Mouse (Mus musculus) midbrain, embryonic 12.5 days (tissue): ENCODE measurements around the gene Clec12b. TPM values are rescaled to one million over a fixed set of nuclear protein-coding genes. Genes with fewer than 3 reads are reported as not detected.

Source experiments
- ATAC-seq: fragments of 200-750 bp; cut with Nextera tagmentation; 2 replicates; pipeline ENCODE4 v1.8.0; 2017; ENCODE audit warnings: low read depth, moderate TSS enrichment, moderate library complexity; ENCODE audit not compliant: low FRiP score
- H3K27ac ChIP-seq: fragments of 300-500 bp; sonication (generic); replicated peaks from 2 replicates; pipeline ENCODE4 v1.5.1; 2016; ENCODE audit warnings: mild to moderate bottlenecking
- H3K27me3 ChIP-seq: fragments of 300-500 bp; sonication (generic); 2 replicates; pipeline ENCODE4 v1.6.1; 2016; ENCODE audit warnings: mild to moderate bottlenecking
- H3K36me3 ChIP-seq: fragments of 300-500 bp; sonication (generic); 2 replicates; pipeline ENCODE4 v1.6.1; 2016
- H3K4me1 ChIP-seq: fragments of 300-500 bp; sonication (generic); 2 replicates; pipeline ENCODE4 v1.6.1; 2016
- H3K4me2 ChIP-seq: fragments of 300-500 bp; sonication (generic); replicated peaks from 2 replicates; pipeline ENCODE4 v1.6.1; 2016; ENCODE audit warnings: mild to moderate bottlenecking, moderate library complexity
- H3K4me3 ChIP-seq: fragments of 300-500 bp; sonication (generic); 2 replicates; pipeline ENCODE4 v1.5.1; 2016; ENCODE audit warnings: mild to moderate bottlenecking
- H3K9ac ChIP-seq: fragments of 300-500 bp; sonication (generic); replicated peaks from 2 replicates; pipeline ENCODE4 v1.6.1; 2016; ENCODE audit warnings: mild to moderate bottlenecking, moderate library complexity
- H3K9me3 ChIP-seq: fragments of 300-500 bp; sonication (generic); 2 replicates; pipeline ENCODE4 v1.6.1; 2016; ENCODE audit warnings: mild to moderate bottlenecking
- WGBS: fragments of 180-500 bp; shearing (Covaris S2); methylation state at CpG from one replicate; pipeline ENCODE4 v1.1.7; 2016; 5-methylcytosine and 5-hydroxymethylcytosine counted together
- polyA plus RNA-seq: library from polyadenylated mRNA; unstranded; fragments of >200 nt; fragmentation: Nextera tagmentation; extraction: Ambion mirVana; gene quantifications from 2 replicates; pipeline ENCODE4 v1.2.1, GENCODE M21; 2016

Gene Clec12b
- not detected in 2 replicates for polyA plus RNA-seq

DNA sequence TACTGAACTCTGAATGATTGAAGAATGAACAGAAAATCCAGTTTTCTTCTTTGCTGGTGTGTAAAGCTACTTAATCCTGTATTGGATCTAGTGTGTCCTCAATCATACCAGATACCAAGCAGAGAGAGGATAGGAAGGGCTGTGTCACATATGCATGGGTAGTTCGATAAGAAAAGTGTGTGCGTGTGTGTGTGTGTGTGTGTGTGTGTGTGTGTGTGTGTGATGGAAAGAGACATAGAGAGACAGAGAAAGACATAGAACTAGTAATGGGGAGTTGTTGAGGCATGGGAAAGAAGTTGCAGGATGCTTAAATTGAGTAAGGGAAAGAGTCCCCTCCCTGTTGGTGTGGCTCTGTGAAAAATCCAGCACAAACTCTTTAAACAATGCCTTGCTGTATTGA, at the start of gene Clec12b:
Gene Clec12b, minus strand, starts transcription at position 101 of the 400 bp plus-strand sequence.
- no peaks in the 10 kb centered on the region for H3K9me3 ChIP-seq
- H3K4me1 ChIP-seq, result no peaks in the 10 kb centered on the region
- H3K4me3 ChIP-seq, result no peak within 1 kb of the TSS
- no peaks in the 10 kb centered on the region for H3K27me3 ChIP-seq
- no peak within 1 kb of the TSS for H3K4me2 ChIP-seq
- 83% methylated on average over 2 of the region's 2 CpGs for WGBS
- H3K36me3 ChIP-seq, result no peaks in the 10 kb centered on the region
- no peak within 1 kb of the TSS for H3K27ac ChIP-seq
- no peak within 1 kb of the TSS for H3K9ac ChIP-seq
- no peak for ATAC-seq

DNA sequence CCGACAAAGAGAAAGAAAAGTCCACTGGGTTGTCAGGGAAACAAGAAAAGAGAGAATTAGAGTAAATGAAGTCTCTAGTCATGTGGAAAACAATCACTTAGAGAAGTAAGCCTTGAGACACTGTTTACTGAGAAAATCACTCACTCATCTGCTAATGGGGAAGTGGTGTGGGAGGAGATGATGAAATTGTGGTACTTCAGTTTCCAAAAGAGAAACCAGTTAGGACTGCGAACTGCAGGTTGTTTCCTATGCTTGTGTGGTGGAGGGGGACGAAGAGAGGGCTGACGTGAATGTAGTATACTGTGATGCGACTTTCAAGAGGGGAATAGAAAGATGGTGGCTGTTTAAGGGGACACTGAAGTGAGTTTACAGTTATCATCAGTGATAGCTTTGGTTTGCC, 48.6 kb upstream of the Clec12b start:
- no peak for ATAC-seq
- H3K27me3 ChIP-seq, result no peaks in the 10 kb centered on the region
- 55% methylated on average over 5 of the region's 5 CpGs for WGBS

GRCm38 (mm10) chr6:129427281-129427680, 41.6 kb upstream of the Clec12b start:
- H3K4me3 ChIP-seq, result no peak overlapping the region
- H3K4me2 ChIP-seq, result no peak overlapping the region
- ATAC-seq, result no peak
- no peak overlapping the region for H3K27ac ChIP-seq
- no peaks in the 10 kb centered on the region for H3K4me1 ChIP-seq
- no peak overlapping the region for H3K9ac ChIP-seq
- H3K36me3 ChIP-seq, result no peaks in the 10 kb centered on the region
- H3K9me3 ChIP-seq, result no peaks in the 10 kb centered on the region
- no peaks in the 10 kb centered on the region for H3K27me3 ChIP-seq
- 85% methylated on average over 4 of the region's 4 CpGs for WGBS

More for the DNA sequence above, 48.6 kb upstream of the Clec12b start:
- H3K4me3 ChIP-seq, result no peak overlapping the region
- no peaks in the 10 kb centered on the region for H3K9me3 ChIP-seq
- no peaks in the 10 kb centered on the region for H3K36me3 ChIP-seq
- no peak overlapping the region for H3K9ac ChIP-seq
- no peak overlapping the region for H3K27ac ChIP-seq
- no peaks in the 10 kb centered on the region for H3K4me1 ChIP-seq
- no peak overlapping the region for H3K4me2 ChIP-seq

DNA sequence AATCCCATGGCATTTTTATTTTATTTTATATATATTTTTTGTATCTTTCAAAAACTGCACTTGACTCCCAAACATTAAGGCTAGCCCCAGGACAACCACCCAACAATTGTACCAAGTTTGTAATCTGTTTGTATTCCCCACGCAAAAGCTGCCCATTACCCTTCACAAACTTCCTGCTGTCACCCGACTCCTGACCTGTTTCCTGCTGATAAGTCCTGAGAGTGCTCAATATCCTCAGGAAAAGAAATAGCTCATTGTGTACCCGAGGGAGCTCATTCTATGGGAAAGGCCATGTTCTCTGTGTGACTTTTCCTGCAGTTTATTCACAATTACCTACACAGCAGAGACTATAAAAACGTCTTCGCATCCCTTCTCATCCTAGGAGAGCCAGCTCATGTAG, 40.1 kb upstream of the Clec12b start:
- no peak overlapping the region for H3K4me2 ChIP-seq
- no peaks in the 10 kb centered on the region for H3K4me1 ChIP-seq
- no peak overlapping the region for H3K9ac ChIP-seq
- no peaks in the 10 kb centered on the region for H3K27me3 ChIP-seq
- H3K27ac ChIP-seq, result no peak overlapping the region
- 43% methylated on average over 5 of the region's 5 CpGs for WGBS
- no peak for ATAC-seq
- H3K9me3 ChIP-seq, result no peaks in the 10 kb centered on the region
- H3K36me3 ChIP-seq, result no peaks in the 10 kb centered on the region
- H3K4me3 ChIP-seq, result no peak overlapping the region

GRCm38 (mm10) chr6:129425217-129425616, 39.5 kb upstream of the Clec12b start:
- H3K27me3 ChIP-seq, result no peaks in the 10 kb centered on the region
- no peak overlapping the region for H3K4me2 ChIP-seq
- ATAC-seq, result no peak
- no peak overlapping the region for H3K9ac ChIP-seq
- no peaks in the 10 kb centered on the region for H3K36me3 ChIP-seq
- 71% methylated on average over 5 of the region's 5 CpGs for WGBS
- H3K4me3 ChIP-seq, result no peak overlapping the region
- H3K4me1 ChIP-seq, result no peaks in the 10 kb centered on the region
- no peaks in the 10 kb centered on the region for H3K9me3 ChIP-seq
- H3K27ac ChIP-seq, result no peak overlapping the region

DNA sequence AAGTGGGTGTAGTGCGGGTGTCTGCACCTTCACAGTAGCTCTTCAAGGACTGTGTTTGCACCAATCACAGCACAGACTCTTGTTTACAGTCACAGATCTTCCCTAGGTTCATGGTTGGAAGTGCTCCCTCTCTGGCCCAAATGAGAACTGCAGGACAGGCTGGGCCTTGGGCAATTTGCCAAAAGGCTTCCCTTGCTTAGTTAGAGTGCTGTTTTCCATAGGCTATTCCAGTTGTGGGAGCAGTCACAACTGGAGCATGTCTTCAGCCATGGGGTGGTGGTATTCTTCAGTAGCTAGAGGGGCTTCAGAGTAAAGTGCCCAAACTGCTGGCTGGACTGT, 38.0 kb upstream of the Clec12b start:
- Histone ChIP-seq H3K27ac (no peak overlapping the region), H3K27me3 (no peaks in the 10 kb centered on the region), H3K4me2 (no peak overlapping the region), H3K4me3 (no peak overlapping the region), H3K4me1 (no peaks in the 10 kb centered on the region), H3K9me3 (no peaks in the 10 kb centered on the region), H3K36me3 (no peaks in the 10 kb centered on the region), H3K9ac (no peak overlapping the region)
- 30% methylated on average over 1 of the region's 1 CpGs for WGBS
- ATAC-seq, result peak; percentile 87

- H3K27me3 ChIP-seq, result no peaks in the 10 kb centered on the region
- H3K4me3 ChIP-seq, result no peak overlapping the region
- no peaks in the 10 kb centered on the region for H3K36me3 ChIP-seq
- no peak overlapping the region for H3K9ac ChIP-seq
- no peaks in the 10 kb centered on the region for H3K9me3 ChIP-seq
- no peak overlapping the region for H3K4me2 ChIP-seq
- ATAC-seq, result no peak; the same call in 1 of the 2 replicates
- no peak overlapping the region for H3K27ac ChIP-seq
- no peaks in the 10 kb centered on the region for H3K4me1 ChIP-seq
- 80% methylated on average over 4 of the region's 4 CpGs for WGBS
These were observed 37.5 kb upstream of the Clec12b start for GRCm38 (mm10) chr6:129423040-129423733.

DNA sequence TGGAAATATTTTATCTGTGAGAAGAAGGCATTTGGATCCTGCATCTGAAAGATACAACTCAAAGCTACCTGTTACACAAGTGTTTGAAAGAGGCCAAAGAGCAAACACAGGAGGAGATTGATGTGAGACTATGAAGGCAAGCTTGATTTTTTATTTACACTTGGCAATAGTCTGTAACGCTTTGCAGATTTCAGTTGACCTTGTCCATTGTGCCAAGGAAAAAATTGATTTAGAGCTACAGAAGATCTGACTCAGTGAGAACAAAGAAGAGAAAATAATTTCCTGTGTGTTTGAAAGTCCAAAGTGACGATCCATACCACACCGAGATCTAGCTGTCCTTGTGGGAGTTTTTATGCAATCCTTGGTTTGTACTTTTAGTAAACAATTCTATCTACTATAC, 36.6 kb upstream of the Clec12b start:
- Histone ChIP-seq H3K4me3 (no peak overlapping the region), H3K9ac (no peak overlapping the region), H3K27ac (no peak overlapping the region), H3K4me2 (no peak overlapping the region), H3K9me3 (no peaks in the 10 kb centered on the region), H3K36me3 (no peaks in the 10 kb centered on the region), H3K27me3 (no peaks in the 10 kb centered on the region), H3K4me1 (no peaks in the 10 kb centered on the region)
- ATAC-seq, result no peak
- WGBS, result 86% methylated on average over 3 of the region's 3 CpGs

GRCm38 (mm10) chr6:129414177-129414576, 28.5 kb upstream of the Clec12b start:
- WGBS, result 68% methylated on average over 1 of the region's 1 CpGs
- Histone ChIP-seq H3K4me2 (no peak overlapping the region), H3K27ac (no peak overlapping the region), H3K4me3 (no peak overlapping the region), H3K36me3 (no peaks in the 10 kb centered on the region), H3K4me1 (no peaks in the 10 kb centered on the region), H3K27me3 (no peaks in the 10 kb centered on the region), H3K9ac (no peak overlapping the region), H3K9me3 (no peaks in the 10 kb centered on the region)
- ATAC-seq, result no peak

DNA sequence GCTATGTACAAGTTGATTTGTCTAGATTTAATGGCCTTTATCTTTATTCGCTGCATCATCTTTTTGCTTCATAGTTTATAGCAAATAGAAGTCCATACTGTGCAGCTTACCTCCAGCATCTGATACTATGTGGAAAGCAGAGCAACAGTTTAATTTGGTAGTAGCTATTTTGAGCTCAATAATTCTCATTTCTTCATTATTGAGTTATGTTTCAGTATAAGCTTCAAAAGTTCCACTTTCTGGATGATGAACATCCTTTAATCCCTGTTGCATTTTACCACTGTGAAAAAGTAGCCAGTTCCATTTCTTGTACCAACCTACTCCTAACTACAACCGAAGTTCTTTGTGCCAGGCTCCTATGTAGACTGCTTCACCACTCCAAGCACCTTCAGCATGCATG, 22.9 kb upstream of the Clec12b start, which contains the start of gene Clec9a:
Gene Clec9a, plus strand, starts transcription at position 301 of the 400 bp plus-strand sequence.
- no peaks in the 10 kb centered on the region for H3K9me3 ChIP-seq
- H3K9ac ChIP-seq, result no peak within 1 kb of the TSS
- H3K4me2 ChIP-seq, result no peak within 1 kb of the TSS
- H3K4me1 ChIP-seq, result no peaks in the 10 kb centered on the region
- no peaks in the 10 kb centered on the region for H3K36me3 ChIP-seq
- H3K27me3 ChIP-seq, result no peaks in the 10 kb centered on the region
- no peak within 1 kb of the TSS for H3K4me3 ChIP-seq
- WGBS, result 89% methylated on average over 2 of the region's 2 CpGs
- H3K27ac ChIP-seq, result no peak within 1 kb of the TSS
- ATAC-seq, result no peak

DNA sequence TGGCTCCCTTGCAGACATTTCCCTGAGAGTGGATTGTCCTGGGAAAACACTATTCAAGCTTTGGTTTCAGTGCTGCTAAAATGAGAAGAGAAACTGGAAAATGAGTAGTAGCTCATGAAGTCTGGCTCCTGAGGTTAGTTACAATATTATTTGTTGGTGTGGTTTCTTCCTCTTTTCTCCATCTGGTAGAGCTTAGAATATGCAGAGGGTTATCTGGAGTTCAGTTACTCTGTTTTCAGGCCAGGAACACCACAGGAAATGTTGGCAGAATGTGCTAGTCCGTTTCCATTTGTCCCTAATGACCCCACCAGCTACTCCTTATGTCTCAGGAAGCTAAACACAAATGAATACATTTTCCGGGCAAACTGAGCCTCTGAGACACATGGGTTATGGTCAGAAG, 21.6 kb upstream of the Clec12b start:
- no peaks in the 10 kb centered on the region for H3K4me1 ChIP-seq
- H3K36me3 ChIP-seq, result no peaks in the 10 kb centered on the region
- H3K9me3 ChIP-seq, result no peaks in the 10 kb centered on the region
- no peak overlapping the region for H3K4me3 ChIP-seq
- no peak overlapping the region for H3K9ac ChIP-seq
- ATAC-seq, result no peak
- H3K27ac ChIP-seq, result no peak overlapping the region
- H3K4me2 ChIP-seq, result no peak overlapping the region
- 57% methylated on average over 2 of the region's 2 CpGs for WGBS
- no peaks in the 10 kb centered on the region for H3K27me3 ChIP-seq

- H3K27me3 ChIP-seq, result no peaks in the 10 kb centered on the region
- H3K27ac ChIP-seq, result no peak overlapping the region
- H3K4me1 ChIP-seq, result no peaks in the 10 kb centered on the region
- ATAC-seq, result no peak
- no peaks in the 10 kb centered on the region for H3K36me3 ChIP-seq
- no peaks in the 10 kb centered on the region for H3K9me3 ChIP-seq
- H3K4me3 ChIP-seq, result no peak overlapping the region
- no peak overlapping the region for H3K4me2 ChIP-seq
- no peak overlapping the region for H3K9ac ChIP-seq
These were observed 20.3 kb upstream of the Clec12b start for GRCm38 (mm10) chr6:129405999-129406398.

DNA sequence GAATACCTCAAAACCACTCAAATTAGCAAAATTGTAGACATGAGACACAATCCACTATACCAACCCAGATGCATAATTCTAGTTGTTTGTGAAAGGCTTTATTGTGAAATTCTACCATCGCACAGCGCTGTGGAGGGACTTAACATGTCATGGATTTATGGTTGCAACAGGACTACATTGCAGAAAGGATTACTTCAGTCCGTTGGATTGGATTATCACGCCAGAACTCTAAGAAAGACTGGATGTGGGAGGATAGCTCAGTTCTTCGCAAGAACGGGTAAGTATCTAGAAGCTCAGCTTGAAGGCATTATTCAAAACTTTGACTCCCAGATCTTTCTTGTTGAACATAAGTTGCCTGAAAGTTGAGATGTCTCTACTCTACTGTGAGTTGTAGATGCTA, 17.7 kb upstream of the Clec12b start:
- no peak overlapping the region for H3K4me3 ChIP-seq
- WGBS, result 60% methylated on average over 6 of the region's 6 CpGs
- ATAC-seq, result no peak

More for the DNA sequence above, 17.7 kb upstream of the Clec12b start:
- no peak overlapping the region for H3K9ac ChIP-seq
- H3K36me3 ChIP-seq, result no peaks in the 10 kb centered on the region
- no peaks in the 10 kb centered on the region for H3K9me3 ChIP-seq
- no peak overlapping the region for H3K4me2 ChIP-seq
- no peaks in the 10 kb centered on the region for H3K4me1 ChIP-seq
- no peaks in the 10 kb centered on the region for H3K27me3 ChIP-seq
- H3K27ac ChIP-seq, result no peak overlapping the region
